8 mouse cellular contexts compared by ENCODE assay signal in genomic region chr17:12960331-12960873, GRCm38 (mm10). TPM values are rescaled to one million over a fixed set of nuclear protein-coding genes. Genes with fewer than 3 reads are reported as not detected.
DNase-seq lines count a peak whose midpoint lies in the region; ATAC-seq lines count a peak whose summit lies in the region.

Gene Acat2, minus strand, starts transcription at chr17:12960747.

- peak within 1 kb of the TSS; percentile 95 for H3K27ac ChIP-seq in hindbrain, embryonic 16.5 days (ENCODE audit: low read depth, low read length)
- H3K27ac ChIP-seq in macrophage: peak within 1 kb of the TSS; percentile 50

- DNase-seq in T-cell, adult 2 months (ENCODE audit: low spot score): peak; percentile 96
- DNase-seq in cerebellum, postnatal 36 days: peak; percentile 94
- peak; percentile 92 for DNase-seq in gastrocnemius, adult 18-20 months (ENCODE audit: low spot score)
- DNase-seq in left cerebral cortex, adult 18-20 months (ENCODE audit: low spot score in 2 of 2): peak; percentile 91 to 94
- peak; percentile 96 for DNase-seq in right cerebral cortex, adult 18-20 months
- peak; percentile 69 for DNase-seq in urinary bladder, postnatal 10 days (ENCODE audit: low spot score)

- no peaks in the 10 kb centered on the region for H3K79me2 ChIP-seq in macrophage (ENCODE audit: inconsistent target)

- peaks cover 10% of the 10 kb centered on the region for H3K4me1 ChIP-seq in hindbrain, embryonic 16.5 days (ENCODE audit: control insufficient read depth, insufficient read depth, low read depth, low read length)

- under 1% methylated on average over 41 of the region's 42 CpGs for WGBS in hindbrain, embryonic 16.5 days
- 1% methylated on average over 42 of the region's 42 CpGs for WGBS in macrophage (ENCODE audit: missing documents)

- H3K4me3 ChIP-seq in hindbrain, embryonic 16.5 days (ENCODE audit: low read length): peak within 1 kb of the TSS; percentile 77
- H3K4me3 ChIP-seq in macrophage (ENCODE audit: inconsistent target): peak within 1 kb of the TSS; percentile 45

- no peaks in the 10 kb centered on the region for H3K36me3 ChIP-seq in hindbrain, embryonic 16.5 days (ENCODE audit: control insufficient read depth, insufficient read depth, low read length)
- H3K36me3 ChIP-seq in macrophage (ENCODE audit: inconsistent target): no peaks in the 10 kb centered on the region

- peak; percentile 99 for ATAC-seq in hindbrain, embryonic 16.5 days

- peak within 1 kb of the TSS; percentile 80 for H3K4me2 ChIP-seq in hindbrain, embryonic 16.5 days (ENCODE audit: low read length)

- H3K27me3 ChIP-seq in hindbrain, embryonic 16.5 days (replicated peaks; ENCODE audit: control insufficient read depth, insufficient read depth, low read length): no peaks in the 10 kb centered on the region

- no peaks in the 10 kb centered on the region for H3K9me3 ChIP-seq in hindbrain, embryonic 16.5 days (ENCODE audit: control insufficient read depth, low read length)

- peak within 1 kb of the TSS; percentile 78 for H3K9ac ChIP-seq in hindbrain, embryonic 16.5 days (ENCODE audit: low read depth, low read length)

RNA-seq across cellular contexts. Expression of gene Acat2, which starts in this region (rescaled TPM):
- total RNA-seq in gastrocnemius, adult 18-20 months (2021): 1 to 10 TPM; 3.0 to 3.1 TPM
- polyA plus RNA-seq in hindbrain, embryonic 16.5 days (2015; fragmentation: Nextera tagmentation; extraction: Ambion mirVana): 333 and 335 TPM in 2 replicates
- 10 to 100 TPM; 63.4 to 71.2 TPM for total RNA-seq in left cerebral cortex, adult 18-20 months (2021)
- 10 to 100 TPM in 2 of 26 experiments, 1 to 10 TPM in 24; 2.7 to 12.9 (median 5.5) TPM for total RNA-seq in macrophage (2018; cell fraction: chromatin; rRNA removed)
- 10 to 100 TPM in 20 of 26 experiments, 1 to 10 TPM in 6; 7.1 to 18.9 (median 13.1) TPM for total RNA-seq in macrophage (2018; cell fraction: cytosol; rRNA removed)
- total RNA-seq in macrophage (2018; cell fraction: nucleus; rRNA removed): 10 to 100 TPM in 5 of 26 experiments, 1 to 10 TPM in 21; 4.3 to 24.3 (median 7.2) TPM
- polyA plus RNA-seq in macrophage (2018): 7.0 to 21.1 TPM (median 15.6 TPM) in 3 replicates

Comparison
In these comparisons a context has a peak if more than half of its experiments do, and no peak if none do; other contexts are left out.
1. Peak in every context shown above with its lines: DNase-seq, ATAC-seq, H3K4me3 ChIP-seq and H3K27ac ChIP-seq.
2. RNA of gene Acat2 (total RNA-seq): 63.4 to 71.2 TPM in left cerebral cortex, adult 18-20 months; 3.0 to 3.1 TPM in gastrocnemius, adult 18-20 months; every median in the first group is over 10 times any median in the second.
3. RNA of gene Acat2 (polyA plus RNA-seq): 333 to 335 TPM in hindbrain, embryonic 16.5 days; 7.0 to 21.1 TPM in macrophage; every median in the first group is over 10 times any median in the second.